8 mouse cellular contexts compared by ENCODE assay signal in the genomic region with DNA sequence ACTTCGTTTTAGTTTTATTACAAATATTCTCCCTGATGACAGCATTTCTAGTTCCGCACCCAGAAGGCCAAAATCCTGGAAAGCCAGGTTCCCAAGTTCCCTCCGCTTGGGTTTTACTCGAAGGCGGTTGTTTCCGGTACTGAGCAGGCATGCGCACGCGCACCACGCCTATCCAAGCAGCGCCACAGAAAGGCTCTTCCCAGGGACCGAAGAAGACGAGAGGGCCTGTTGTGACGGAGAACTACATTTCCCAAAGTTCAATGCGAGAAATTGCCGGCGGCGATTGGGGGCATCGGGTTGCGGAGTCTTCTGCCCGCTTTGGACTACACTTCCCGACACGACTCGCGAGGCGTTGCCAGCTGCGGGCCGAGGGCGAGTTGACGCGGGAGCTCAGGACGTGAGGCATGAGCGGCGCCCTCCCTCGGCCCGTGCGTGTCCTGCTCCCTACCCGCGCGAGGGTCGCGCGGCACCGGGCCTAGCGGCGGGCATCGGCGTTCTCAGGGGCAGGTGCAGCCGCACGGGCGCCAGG. TPM values are rescaled to one million over a fixed set of nuclear protein-coding genes. Genes with fewer than 3 reads are reported as not detected.
DNase-seq lines count a peak whose midpoint lies in the region; ATAC-seq and TF ChIP-seq lines count a peak whose summit lies in the region.

A gene (plus strand): TSS at position 346 of the 529 bp plus-strand sequence.

- TF ChIP-seq POLR2A in bone marrow macrophage, adult 2 months (IDR thresholded peaks at IDR 0.05; ENCODE audit: borderline replicate concordance, low read depth, low read length), result no peak
- peak; percentile 77 for TF ChIP-seq POLR2A in embryonic fibroblast, embryonic 13.5 days (IDR thresholded peaks at IDR 0.05; ENCODE audit: low read depth, low read length)

- peak within 1 kb of the TSS; percentile 85 for H3K9ac ChIP-seq in kidney, embryonic 14.5 days (ENCODE audit: low read depth, low read length)
- peak within 1 kb of the TSS; percentile 84 for H3K9ac ChIP-seq in limb, embryonic 15.5 days

- peak; percentile 97 for ATAC-seq in kidney, embryonic 14.5 days (ENCODE audit: low FRiP score, low TSS enrichment)
- ATAC-seq in limb, embryonic 15.5 days (ENCODE audit: insufficient number of reproducible peaks, low FRiP score, low TSS enrichment, low read depth), result peak; percentile 94

- no peaks in the 10 kb centered on the region for H3K27me3 ChIP-seq in kidney, embryonic 14.5 days (ENCODE audit: control insufficient read depth, insufficient read depth, low read length)
- H3K27me3 ChIP-seq in limb, embryonic 15.5 days, result no peaks in the 10 kb centered on the region

- WGBS in kidney, embryonic 14.5 days, result under 1% methylated on average over 48 of the region's 51 CpGs
- under 1% methylated on average over 51 of the region's 51 CpGs for WGBS in limb, embryonic 15.5 days

- peak within 1 kb of the TSS; percentile 91 for H3K4me3 ChIP-seq in bone marrow macrophage, adult 2 months (ENCODE audit: insufficient read depth, low read length)
- peak within 1 kb of the TSS; percentile 63 for H3K4me3 ChIP-seq in embryonic fibroblast, embryonic 13.5 days (ENCODE audit: insufficient read depth, low read length)
- peak within 1 kb of the TSS; percentile 84 for H3K4me3 ChIP-seq in kidney, embryonic 14.5 days (ENCODE audit: low read length)
- H3K4me3 ChIP-seq in limb, embryonic 15.5 days, result peak within 1 kb of the TSS; percentile 83

- peak within 1 kb of the TSS; percentile 92 for H3K4me2 ChIP-seq in kidney, embryonic 14.5 days (replicated peaks; ENCODE audit: low read depth, low read length)
- H3K4me2 ChIP-seq in limb, embryonic 15.5 days, result peak within 1 kb of the TSS; percentile 78

- peaks cover 10% of the 10 kb centered on the region for H3K36me3 ChIP-seq in kidney, embryonic 14.5 days (ENCODE audit: control insufficient read depth, insufficient read depth, low read length)
- H3K36me3 ChIP-seq in limb, embryonic 15.5 days, result peaks cover 14% of the 10 kb centered on the region

- DNase-seq in A20 (ENCODE audit: low read depth, low spot score), result peak; percentile 98
- peak; percentile 98 to 99 for DNase-seq in heart, adult 9 months (ENCODE audit: low spot score in 2 of 2)
- DNase-seq in monocyte, adult 2 months (ENCODE audit: low read depth in 1 of 2, low spot score in 2 of 2), result peak; percentile 89 to 94
- peak; percentile 97 for DNase-seq in spleen, postnatal 36 days (ENCODE audit: low spot score in 2 of 2)

- H3K27ac ChIP-seq in bone marrow macrophage, adult 2 months (ENCODE audit: insufficient read depth, low read depth, low read length), result no peak within 1 kb of the TSS
- H3K27ac ChIP-seq in embryonic fibroblast, embryonic 13.5 days (ENCODE audit: insufficient read depth, low read length), result 0 out of 2 replicates have a peak within 1 kb of the TSS, but pooled peaks have one; percentile 19
- H3K27ac ChIP-seq in kidney, embryonic 14.5 days (ENCODE audit: low read depth, low read length), result peak within 1 kb of the TSS; percentile 30; the same call in 1 of the 2 replicates
- H3K27ac ChIP-seq in limb, embryonic 15.5 days, result peak within 1 kb of the TSS; percentile 86

- no peaks in the 10 kb centered on the region for H3K9me3 ChIP-seq in kidney, embryonic 14.5 days (ENCODE audit: control insufficient read depth, low read length)
- H3K9me3 ChIP-seq in limb, embryonic 15.5 days, result no peaks in the 10 kb centered on the region

- H3K4me1 ChIP-seq in bone marrow macrophage, adult 2 months (ENCODE audit: control insufficient read depth, insufficient read depth, low read length), result peaks cover 6% of the 10 kb centered on the region; the same call in 1 of the 2 replicates
- H3K4me1 ChIP-seq in embryonic fibroblast, embryonic 13.5 days (ENCODE audit: control insufficient read depth, insufficient read depth, low read length), result peaks cover 4% of the 10 kb centered on the region; the same call in 1 of the 2 replicates
- H3K4me1 ChIP-seq in kidney, embryonic 14.5 days (ENCODE audit: control insufficient read depth, insufficient read depth, low read length), result peaks cover 10% of the 10 kb centered on the region; the same call in 1 of the 2 replicates
- peaks cover 13% of the 10 kb centered on the region for H3K4me1 ChIP-seq in limb, embryonic 15.5 days

- TF ChIP-seq CTCF in bone marrow macrophage, adult 2 months (IDR thresholded peaks at IDR 0.05; ENCODE audit: low read depth, low read length), result no peak
- TF ChIP-seq CTCF in embryonic fibroblast, embryonic 13.5 days (IDR thresholded peaks at IDR 0.05; ENCODE audit: borderline replicate concordance, insufficient read depth, low read length), result peak; percentile 54; the same call in 1 of the 2 replicates

RNA-seq across cellular contexts. Expression of the gene that starts here (rescaled TPM):
- polyA plus RNA-seq in bone marrow macrophage, adult 2 months (2012; ENCODE audit: insufficient read depth, insufficient read length, missing spikeins), result 7.6 and 10.9 TPM in 2 replicates
- 27.2 and 29.5 TPM in 2 replicates for polyA plus RNA-seq in embryonic fibroblast, embryonic 13.5 days (2011; ENCODE audit: insufficient read length, low read depth, missing spikeins)
- polyA plus RNA-seq in kidney, embryonic 14.5 days (2014; fragmentation: Nextera tagmentation; extraction: Ambion mirVana), result 14.1 and 19.0 TPM in 2 replicates
- polyA plus RNA-seq in limb, embryonic 15.5 days (2015; fragmentation: Nextera tagmentation; extraction: Ambion mirVana), result 26.2 and 29.0 TPM in 2 replicates
